Mouse (Mus musculus): ENCODE results near the gene Tspan33. TPM values are rescaled to one million over a fixed set of nuclear protein-coding genes. Genes with fewer than 3 reads are reported as not detected.
"Not testable (repeated sequence)": the region's sequence is repeated elsewhere in the genome, so short reads cannot be mapped to it uniquely, and the experiment has no call there.

Gene Tspan33
- polyA plus RNA-seq, 2 experiments: 76.1 to 108 TPM

- Histone ChIP-seq H3K9me3 (ENCODE audit: control insufficient read depth, low read length) (no peaks in the 10 kb centered on the region), H3K4me1 (replicated peaks; ENCODE audit: control insufficient read depth in 2 of 2, insufficient read depth in 2 of 2, low read length in 1 of 2) (no peaks in the 10 kb centered on the region), H3K4me3 (ENCODE audit: insufficient read depth in 1 of 2, low read depth in 2 of 2, low read length in 2 of 2) (no peak overlapping the region), H3K36me3 (replicated peaks; ENCODE audit: control insufficient read depth, insufficient read depth, low read depth) (no peaks in the 10 kb centered on the region), H3K27me3 (ENCODE audit: control insufficient read depth, insufficient read depth, low read length) (no peaks in the 10 kb centered on the region), H3K27ac (no peak overlapping the region), H3K9ac (replicated peaks) (no peak overlapping the region), H3K4me2 (ENCODE audit: low read depth) (no peak overlapping the region)
- 34% methylated on average over 2 of the region's 2 CpGs for WGBS (ENCODE audit: insufficient replicate concordance)
- DNase-seq (ENCODE audit: low read depth in 3 of 3, low spot score in 3 of 3) (no peak), ATAC-seq (ENCODE audit: insufficient read depth) (no peak)
- no peak for TF ChIP-seq CTCF (IDR thresholded peaks at IDR 0.05; ENCODE audit: low read depth)
- TF ChIP-seq EP300 (IDR thresholded peaks at IDR 0.05; ENCODE audit: low read depth): no peak
Measured at GRCm38 (mm10) chr6:29673739-29674138, 20.3 kb upstream of the Tspan33 start.

GRCm38 (mm10) chr6:29679947-29680550, 14.0 kb upstream of the Tspan33 start:
- not testable (repeated sequence) for H3K4me2 ChIP-seq (ENCODE audit: low read depth)

GRCm38 (mm10) chr6:29681853-29682252, 12.2 kb upstream of the Tspan33 start:
- Histone ChIP-seq H3K4me1 (replicated peaks; ENCODE audit: control insufficient read depth in 2 of 2, insufficient read depth in 2 of 2, low read length in 1 of 2) (peaks cover 0 to 2% of the 10 kb centered on the region in 2 experiments; a peak in 2 of 4 replicates), H3K27ac (no peak overlapping the region), H3K27me3 (ENCODE audit: control insufficient read depth, insufficient read depth, low read length) (no peaks in the 10 kb centered on the region; the same call in 1 of the 2 replicates), H3K9ac (replicated peaks) (no peak overlapping the region), H3K4me3 (ENCODE audit: insufficient read depth in 1 of 2, low read depth in 2 of 2, low read length in 2 of 2) (no peak overlapping the region), H3K36me3 (replicated peaks; ENCODE audit: control insufficient read depth, insufficient read depth, low read depth) (no peaks in the 10 kb centered on the region), H3K9me3 (ENCODE audit: control insufficient read depth, low read length) (no peaks in the 10 kb centered on the region), H3K4me2 (ENCODE audit: low read depth) (no peak overlapping the region)
- TF ChIP-seq EP300 (IDR thresholded peaks at IDR 0.05; ENCODE audit: low read depth) (no peak), CTCF (IDR thresholded peaks at IDR 0.05; ENCODE audit: low read depth) (no peak)
- ATAC-seq (ENCODE audit: insufficient read depth) (peak; percentile 26; the same call in 1 of the 2 replicates), DNase-seq (ENCODE audit: low read depth in 3 of 3, low spot score in 3 of 3) (no peak)
- WGBS (ENCODE audit: insufficient replicate concordance): 9% methylated on average over 4 of the region's 4 CpGs

More at GRCm38 (mm10) chr6:29679947-29680550, 14.0 kb upstream of the Tspan33 start:
- H3K27ac ChIP-seq; H3K4me1 ChIP-seq (replicated peaks; ENCODE audit: control insufficient read depth in 2 of 2, insufficient read depth in 2 of 2, low read length in 1 of 2); H3K9me3 ChIP-seq (ENCODE audit: control insufficient read depth, low read length); ATAC-seq (ENCODE audit: insufficient read depth); H3K36me3 ChIP-seq (replicated peaks; ENCODE audit: control insufficient read depth, insufficient read depth, low read depth); H3K9ac ChIP-seq (replicated peaks); H3K4me3 ChIP-seq (ENCODE audit: insufficient read depth in 1 of 2, low read depth in 2 of 2, low read length in 2 of 2); H3K27me3 ChIP-seq (ENCODE audit: control insufficient read depth, insufficient read depth, low read length); DNase-seq (ENCODE audit: low read depth in 3 of 3, low spot score in 3 of 3): not testable (repeated sequence)
- WGBS (ENCODE audit: insufficient replicate concordance): 38% methylated on average over 8 of the region's 10 CpGs

- Histone ChIP-seq H3K9me3 (ENCODE audit: control insufficient read depth, low read length) (no peaks in the 10 kb centered on the region), H3K9ac (replicated peaks) (no peak overlapping the region), H3K36me3 (replicated peaks; ENCODE audit: control insufficient read depth, insufficient read depth, low read depth) (no peaks in the 10 kb centered on the region), H3K4me2 (ENCODE audit: low read depth) (no peak overlapping the region), H3K27ac (no peak overlapping the region), H3K4me3 (ENCODE audit: insufficient read depth in 1 of 2, low read depth in 2 of 2, low read length in 2 of 2) (no peak overlapping the region), H3K4me1 (replicated peaks; ENCODE audit: control insufficient read depth in 2 of 2, insufficient read depth in 2 of 2, low read length in 1 of 2) (peaks cover 0 to 2% of the 10 kb centered on the region in 2 experiments; a peak in 2 of 4 replicates), H3K27me3 (ENCODE audit: control insufficient read depth, insufficient read depth, low read length) (peaks cover 4% of the 10 kb centered on the region)
- ATAC-seq (ENCODE audit: insufficient read depth) (no peak), DNase-seq (ENCODE audit: low read depth in 3 of 3, low spot score in 3 of 3) (no peak)
- TF ChIP-seq EP300 (IDR thresholded peaks at IDR 0.05; ENCODE audit: low read depth) (no peak), CTCF (IDR thresholded peaks at IDR 0.05; ENCODE audit: low read depth) (no peak)
- WGBS (ENCODE audit: insufficient replicate concordance): 66% methylated on average over 4 of the region's 4 CpGs
Measured at GRCm38 (mm10) chr6:29684686-29685085, 9.3 kb upstream of the Tspan33 start.

- H3K4me3 ChIP-seq (ENCODE audit: insufficient read depth in 1 of 2, low read depth in 2 of 2, low read length in 2 of 2): no peak overlapping the region
- H3K27me3 ChIP-seq (ENCODE audit: control insufficient read depth, insufficient read depth, low read length): peaks cover 9% of the 10 kb centered on the region
- no peak for TF ChIP-seq EP300 (IDR thresholded peaks at IDR 0.05; ENCODE audit: low read depth)
- no peak for TF ChIP-seq CTCF (IDR thresholded peaks at IDR 0.05; ENCODE audit: low read depth)
- no peak overlapping the region for H3K9ac ChIP-seq (replicated peaks)
- no peaks in the 10 kb centered on the region for H3K36me3 ChIP-seq (replicated peaks; ENCODE audit: control insufficient read depth, insufficient read depth, low read depth)
- DNase-seq (ENCODE audit: low read depth in 3 of 3, low spot score in 3 of 3): no peak
- WGBS (ENCODE audit: insufficient replicate concordance): 61% methylated on average over 4 of the region's 4 CpGs
- no peaks in the 10 kb centered on the region for H3K9me3 ChIP-seq (ENCODE audit: control insufficient read depth, low read length)
- H3K4me2 ChIP-seq (ENCODE audit: low read depth): no peak overlapping the region
- H3K27ac ChIP-seq: no peak overlapping the region
- no peaks in the 10 kb centered on the region; a peak in 2 of 4 replicates for H3K4me1 ChIP-seq (replicated peaks; ENCODE audit: control insufficient read depth in 2 of 2, insufficient read depth in 2 of 2, low read length in 1 of 2)
- no peak for ATAC-seq (ENCODE audit: insufficient read depth)
Measured at GRCm38 (mm10) chr6:29685952-29686351, 8.1 kb upstream of the Tspan33 start.

Data from liver, embryonic 14.5 days (tissue).